Mouse (Mus musculus) Patski (cell line): ENCODE results near the gene Tex13b. TPM values are rescaled to one million over a fixed set of nuclear protein-coding genes. Genes with fewer than 3 reads are reported as not detected.

Source experiments
- ATAC-seq: fragments of 100-300 bp; one replicate; pipeline ENCODE4 v1.8.0; 2021
- CTCF ChIA-PET: fragments of 350-600 bp; sonication (Branson Sonifier 250); formaldehyde crosslinking; loops from one replicate; lab custom pipeline; 2022; ENCODE audit warnings: inconsistent platforms; lab: Charles Lee
- POLR2A ChIA-PET: fragments of 350-600 bp; sonication (Branson Sonifier 250); formaldehyde crosslinking; loops from one replicate; lab custom pipeline; 2022; ENCODE audit warnings: antibody characterized with exemption, inconsistent platforms; lab: Charles Lee
- DNase-seq: peaks from one replicate; pipeline ENCODE4 v3.0.0-alpha.2; 2011; ENCODE audit warnings: low read depth, low spot score
- H3K27me3 ChIP-seq: fragments of 371-371 bp; one replicate; pipeline ENCODE4 v1.5.1; 2021
- CTCF ChIP-seq: fragments of 100-300 bp; IDR thresholded peaks from one replicate; pipeline ENCODE4 v1.5.1; 2021
- in situ Hi-C: fragments of 300-500 bp; cut with MboI; formaldehyde crosslinking; loops from 3 replicates; pipeline ENCODE4 v1.11.1; 2018; ENCODE audit warnings: low pct_unique_long_range_greater_than_20kb, mixed read lengths
- polyA plus RNA-seq: library from polyadenylated mRNA; unstranded; gene quantifications from one replicate; pipeline ENCODE4 v1.2.3, GENCODE M21; 2021

Tex13b gene
- polyA plus RNA-seq, 1 experiment from 2014 or later = not detected

DNA sequence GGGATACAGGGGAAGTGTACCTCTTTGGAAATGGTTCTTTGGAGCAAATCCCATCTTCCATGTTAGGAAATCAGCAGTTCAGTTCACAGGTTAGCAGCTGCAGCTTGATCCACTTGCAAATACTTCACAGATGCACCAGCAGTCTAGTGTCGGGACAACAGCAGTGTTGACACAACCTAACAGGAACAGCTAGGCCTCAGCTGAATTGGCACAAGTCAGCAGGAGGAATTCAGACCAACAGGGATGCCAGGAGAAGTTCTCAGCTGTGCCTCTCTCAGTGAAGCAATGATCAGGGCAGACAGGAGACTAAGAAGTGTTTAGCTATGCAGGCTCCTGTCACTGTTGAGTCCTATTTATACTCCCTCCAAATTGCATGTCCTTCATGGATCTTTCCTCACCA, 43.4 kb downstream of the Tex13b start:
- H3K27me3 ChIP-seq = peaks cover 18% of the 10 kb centered on the region
- POLR2A ChIA-PET = no interaction called here
- DNase-seq (no peak), ATAC-seq (no peak)
- in situ Hi-C loops = no loop called here
- TF ChIP-seq CTCF = no peak
- CTCF ChIA-PET = no interaction called here

Other genes with a start within 250 kb of the Tex13b start
- gene Tsc22d3, start 212.8 kb downstream of the Tex13b start, polyA plus RNA-seq = 29.6 TPM
- 14.5 TPM for gene Mid2, start 148.8 kb downstream of the Tex13b start, polyA plus RNA-seq
- not detected for gene Vsig1, start 94.2 kb upstream of the Tex13b start, polyA plus RNA-seq
- gene Psmd10, start 143.3 kb upstream of the Tex13b start, polyA plus RNA-seq = 77.6 TPM
- 18.3 TPM for gene Atg4a, start 143.5 kb upstream of the Tex13b start, polyA plus RNA-seq